Mouse (Mus musculus) MEL (cell line): ENCODE measurements around the gene Spata2. TPM values are rescaled to one million over a fixed set of nuclear protein-coding genes. Genes with fewer than 3 reads are reported as not detected.

ENCODE experiments used
- DNase-seq: peaks from one replicate; pipeline ENCODE4 v3.0.0; 2011; ENCODE audit warnings: low read depth, low spot score
- H3K27ac ChIP-seq: 2 replicates; pipeline ENCODE4 v1.5.1; 2012; ENCODE audit warnings: low read depth, mild to moderate bottlenecking, control low read depth, low read length, moderate library complexity; ENCODE audit not compliant: control insufficient read depth
- H3K27me3 ChIP-seq, 2 experiments: fragments of 150-350 bp in 1 of 2; sonication (generic) in 1 of 2; 2 replicates each; pipeline ENCODE4 v1.6.1; 2012; ENCODE audit warnings: low read length in 2 of 2, mild to moderate bottlenecking in 2 of 2, improper control_type of control experiment in 1 of 2, moderate library complexity in 1 of 2; ENCODE audit not compliant: insufficient read depth in 2 of 2, control insufficient read depth in 1 of 2
- H3K36me3 ChIP-seq, 2 experiments: 2 replicates each; pipeline ENCODE4 v1.6.1; 2012 to 2014; ENCODE audit warnings: low read length in 2 of 2, improper control_type of control experiment in 1 of 2, inconsistent platforms in 1 of 2, mild to moderate bottlenecking in 1 of 2; ENCODE audit not compliant: insufficient read depth in 2 of 2, control insufficient read depth in 1 of 2
- H3K4me1 ChIP-seq, 2 experiments: fragments of 150-350 bp in 1 of 2; sonication (generic) in 1 of 2; 2 replicates each; pipeline ENCODE4 v1.6.1; 2012; ENCODE audit warnings: low read length in 2 of 2, improper control_type of control experiment in 1 of 2, mild to moderate bottlenecking in 1 of 2; ENCODE audit not compliant: insufficient read depth in 2 of 2, control insufficient read depth in 1 of 2
- H3K4me3 ChIP-seq, 2 experiments: fragments of 150-350 bp in 1 of 2; sonication (generic) in 1 of 2; 2 replicates each; pipeline ENCODE4 v1.5.1; 2012; ENCODE audit warnings: low read depth in 2 of 2, low read length in 2 of 2, mild to moderate bottlenecking in 2 of 2, moderate library complexity in 2 of 2, control low read depth in 1 of 2, improper control_type of control experiment in 1 of 2; ENCODE audit not compliant: control insufficient read depth in 1 of 2, insufficient read depth in 1 of 2
- H3K79me2 ChIP-seq: 2 replicates; pipeline ENCODE4 v1.6.1; 2012; ENCODE audit warnings: mild to moderate bottlenecking, low read length, moderate library complexity; ENCODE audit not compliant: control insufficient read depth, poor library complexity, insufficient read depth
- H3K9ac ChIP-seq: 2 replicates; pipeline ENCODE4 v1.6.1; 2012; ENCODE audit warnings: low read depth, mild to moderate bottlenecking, control low read depth, low read length, moderate library complexity; ENCODE audit not compliant: control insufficient read depth, poor library complexity, severe bottlenecking
- H3K9me3 ChIP-seq: fragments of 150-350 bp; sonication (generic); replicated peaks from 2 replicates; pipeline ENCODE4 v1.6.1; 2012; ENCODE audit warnings: mild to moderate bottlenecking, low read length, improper control_type of control experiment, moderate library complexity; ENCODE audit not compliant: insufficient read depth
- BHLHE40 ChIP-seq: IDR thresholded peaks from 2 replicates; pipeline ENCODE4 v1.6.1; 2012; ENCODE audit warnings: low read depth, mild to moderate bottlenecking, inconsistent platforms, low read length, improper control_type of control experiment, borderline replicate concordance
- CHD1 ChIP-seq: IDR thresholded peaks from 2 replicates; pipeline ENCODE4 v1.6.1; 2012; ENCODE audit warnings: low read depth, mild to moderate bottlenecking, inconsistent platforms, low read length, improper control_type of control experiment
- E2F4 ChIP-seq: IDR thresholded peaks from 2 replicates; pipeline ENCODE4 v1.6.1; 2011; ENCODE audit warnings: low read depth, low read length, improper control_type of control experiment, borderline replicate concordance
- EP300 ChIP-seq, 2 experiments: IDR thresholded peaks; 2 replicates each; pipeline ENCODE4 v1.6.1; 2011; ENCODE audit warnings: improper control_type of control experiment in 2 of 2, low read length in 2 of 2, low read depth in 1 of 2, mild to moderate bottlenecking in 1 of 2
- HCFC1 ChIP-seq: IDR thresholded peaks from 2 replicates; pipeline ENCODE4 v1.6.1; 2012; ENCODE audit warnings: low read depth, mild to moderate bottlenecking, inconsistent platforms, low read length, improper control_type of control experiment, moderate library complexity
- MAFK ChIP-seq: IDR thresholded peaks from 2 replicates; pipeline ENCODE4 v1.6.1; 2011; ENCODE audit warnings: low read depth, mild to moderate bottlenecking, low read length, improper control_type of control experiment, borderline replicate concordance
- MAX ChIP-seq: IDR thresholded peaks from 2 replicates; pipeline ENCODE4 v1.6.1; 2011; ENCODE audit warnings: low read length, improper control_type of control experiment
- MXI1 ChIP-seq: IDR thresholded peaks from 2 replicates; pipeline ENCODE4 v1.6.1; 2011; ENCODE audit warnings: mild to moderate bottlenecking, low read depth, low read length, improper control_type of control experiment
- MYC ChIP-seq: IDR thresholded peaks from 2 replicates; pipeline ENCODE4 v1.6.1; 2011; ENCODE audit warnings: low read depth, mild to moderate bottlenecking, low read length, improper control_type of control experiment, moderate library complexity
- POLR2A ChIP-seq, 2 experiments: IDR thresholded peaks; 2 replicates each; pipeline ENCODE4 v1.6.1; 2011 to 2012; ENCODE audit warnings: low read length in 2 of 2, mild to moderate bottlenecking in 2 of 2, control low read depth in 1 of 2, improper control_type of control experiment in 1 of 2, low read depth in 1 of 2, moderate library complexity in 1 of 2; ENCODE audit not compliant: control insufficient read depth in 1 of 2, insufficient read depth in 1 of 2, poor library complexity in 1 of 2
- POLR2AphosphoS5 ChIP-seq: IDR thresholded peaks from 2 replicates; pipeline ENCODE4 v1.6.1; 2012; ENCODE audit warnings: low read depth, borderline replicate concordance, mild to moderate bottlenecking, inconsistent platforms, low read length, moderate library complexity, mixed read lengths
- RCOR1 ChIP-seq: IDR thresholded peaks from 2 replicates; pipeline ENCODE4 v1.6.1; 2012; ENCODE audit warnings: low read depth, mild to moderate bottlenecking, inconsistent platforms, low read length, improper control_type of control experiment
- SMC3 ChIP-seq: IDR thresholded peaks from 2 replicates; pipeline ENCODE4 v1.6.1; 2011; ENCODE audit warnings: low read depth, low read length, improper control_type of control experiment
- USF1 ChIP-seq: IDR thresholded peaks from 2 replicates; pipeline ENCODE4 v1.6.1; 2014; ENCODE audit warnings: low read depth, mild to moderate bottlenecking, inconsistent platforms, low read length, improper control_type of control experiment, moderate library complexity
- ZC3H11A ChIP-seq: IDR thresholded peaks from 2 replicates; pipeline ENCODE4 v1.6.1; 2012; ENCODE audit warnings: low read depth, mild to moderate bottlenecking, inconsistent platforms, low read length, improper control_type of control experiment
- polyA plus RNA-seq, 2 experiments: library from polyadenylated mRNA; stranded (reverse) in 1 of 2; unstranded in 1 of 2; fragments of >175 nt in 1 of 2; fragments of >200 nt in 1 of 2; gene quantifications; 2 replicates each; pipeline versions ENCODE4 v1.2.1 to v1.2.4; 2012; ENCODE audit warnings: low replicate concordance in 2 of 2, low read depth in 1 of 2; ENCODE audit not compliant: insufficient read length in 2 of 2, insufficient read depth in 1 of 2, missing spikeins in 1 of 2
- total RNA-seq: library from RNA; depleted of rRNA; stranded (reverse); fragments of 300-350 nt; gene quantifications from 2 replicates; pipeline ENCODE4 v1.2.3, GENCODE M21; 2012; rRNA removed

The Spata2 gene
- total and polyA plus RNA-seq, 3 experiments = 9.4 to 33.5 TPM; not detected in 1

DNA sequence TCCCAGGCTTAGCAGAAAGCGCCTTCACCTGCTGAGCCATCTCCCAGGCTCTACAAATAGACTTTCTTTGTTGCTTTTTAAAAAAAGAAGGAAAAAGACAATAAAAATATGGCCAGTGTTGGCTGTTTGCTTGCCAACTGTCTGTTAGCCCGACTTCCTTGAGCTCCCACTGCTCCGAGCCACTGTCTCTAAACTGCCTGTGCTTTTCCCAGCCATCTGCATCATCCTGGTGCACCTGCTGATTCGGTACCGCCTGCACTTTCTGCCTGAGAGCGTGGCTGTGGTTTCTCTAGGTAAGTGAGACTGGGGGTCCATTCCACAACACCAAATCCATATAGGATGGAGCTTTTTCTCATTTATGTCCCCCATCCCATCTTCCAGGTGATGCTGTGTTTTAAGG is 58.1 kb downstream of the Spata2 start:
- no peak overlapping the region for H3K9ac ChIP-seq
- no peak for DNase-seq
- H3K4me1 ChIP-seq = no peaks in the 10 kb centered on the region
- H3K4me3 ChIP-seq = no peak overlapping the region
- TF ChIP-seq SMC3 = no peak
- TF ChIP-seq POLR2AphosphoS5 = no peak
- TF ChIP-seq EP300 (IDR thresholded peaks at IDR 0.05; ENCODE audit: low read depth in 1 of 2, low read length in 2 of 2) = no peak
- no peak for TF ChIP-seq ZC3H11A
- TF ChIP-seq HCFC1 = no peak
- no peak for TF ChIP-seq E2F4
- TF ChIP-seq MAX = no peak
- TF ChIP-seq BHLHE40 = no peak
- no peak for TF ChIP-seq USF1
- no peak for TF ChIP-seq MYC
- no peak for TF ChIP-seq MXI1
- no peak for TF ChIP-seq CHD1
- no peak for TF ChIP-seq RCOR1
- no peak overlapping the region for H3K27ac ChIP-seq
- no peaks in the 10 kb centered on the region for H3K79me2 ChIP-seq
- H3K27me3 ChIP-seq = no peaks in the 10 kb centered on the region
- H3K36me3 ChIP-seq = peaks cover 2 to 18% of the 10 kb centered on the region in 2 experiments; a peak in 3 of 4 replicates
- H3K9me3 ChIP-seq = 0 out of 2 replicates have a peak, but pooled peaks cover 3% of the 10 kb centered on the region

DNA sequence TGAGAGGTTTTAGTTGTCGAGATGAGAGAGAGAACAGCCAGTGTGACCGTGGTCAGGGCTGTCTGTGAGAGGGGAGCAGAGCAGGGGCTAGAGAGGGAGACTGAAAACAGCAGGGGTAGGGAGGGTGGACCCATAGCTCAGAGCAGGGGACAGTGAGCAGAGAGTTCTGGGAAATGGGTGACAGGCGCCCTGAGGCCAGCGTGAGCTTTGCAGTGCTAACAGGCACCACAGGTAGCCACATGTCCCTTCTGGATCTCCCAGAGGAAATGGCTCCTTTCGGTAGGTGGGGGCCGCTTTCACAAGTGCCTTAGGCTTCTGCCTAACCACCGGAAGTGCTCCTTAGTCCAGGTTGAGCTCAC is 61.3 kb downstream of the Spata2 start:
- TF ChIP-seq POLR2A (IDR thresholded peaks at IDR 0.05; ENCODE audit: control insufficient read depth in 1 of 2, insufficient read depth in 1 of 2, low read depth in 1 of 2, low read length in 2 of 2, poor library complexity in 1 of 2) (peak in 1 of 2 experiments; percentile 21; a peak in 1 of 4 replicates), MAFK (no peak), RCOR1 (no peak)

More for the DNA sequence above, 61.3 kb downstream of the Spata2 start:
- H3K4me1 ChIP-seq = no peaks in the 10 kb centered on the region
- no peak overlapping the region for H3K27ac ChIP-seq
- H3K4me3 ChIP-seq = no peak overlapping the region
- H3K36me3 ChIP-seq = peaks cover 2 to 28% of the 10 kb centered on the region in 2 experiments; a peak in 3 of 4 replicates
- DNase-seq = no peak
- H3K9ac ChIP-seq = no peak overlapping the region
- H3K79me2 ChIP-seq = no peaks in the 10 kb centered on the region
- no peaks in the 10 kb centered on the region for H3K27me3 ChIP-seq
- H3K9me3 ChIP-seq = no peaks in the 10 kb centered on the region

Other genes starting within 250 kb of the Spata2 start
- gene B4galt5, start 143.7 kb downstream of the Spata2 start, total RNA-seq = 4.6 TPM in 2 replicates
- 10 to 100 TPM in 1 of 2 experiments, 1 to 10 TPM in 1; 6.5 to 34.4 TPM for gene B4galt5, start 143.7 kb downstream of the Spata2 start, polyA plus RNA-seq
- gene Slc9a8, start 71.2 kb downstream of the Spata2 start, total RNA-seq = 15.6 and 16.7 TPM in 2 replicates
- gene Slc9a8, start 71.2 kb downstream of the Spata2 start, polyA plus RNA-seq = 10 to 100 TPM in 1 of 2 experiments, not detected in 1; 25.8 TPM
- gene Rnf114, start 242 bp downstream of the Spata2 start, total RNA-seq = 39.5 and 44.0 TPM in 2 replicates
- 10 to 100 TPM in 1 of 2 experiments, not detected in 1; 49.2 TPM for gene Rnf114, start 242 bp downstream of the Spata2 start, polyA plus RNA-seq
- 0.19 and 0.20 TPM in 2 replicates for gene Snai1, start 45.3 kb upstream of the Spata2 start, total RNA-seq
- under 1 TPM in 1 of 2 experiments, not detected in 1; 0.74 TPM for gene Snai1, start 45.3 kb upstream of the Spata2 start, polyA plus RNA-seq
- 156 and 164 TPM in 2 replicates for gene Ube2v1, start 139.2 kb upstream of the Spata2 start, total RNA-seq
- 100 to 1,000 TPM in 1 of 2 experiments, not detected in 1; 343 TPM for gene Ube2v1, start 139.2 kb upstream of the Spata2 start, polyA plus RNA-seq
- 5.2 and 8.1 TPM in 2 replicates for gene Gm20431, start 168.6 kb upstream of the Spata2 start, total RNA-seq
- 1 to 10 TPM in 1 of 2 experiments, not detected in 1; 5.9 TPM for gene Gm20431, start 168.6 kb upstream of the Spata2 start, polyA plus RNA-seq
- gene Cebpb, start 196.0 kb upstream of the Spata2 start, total RNA-seq = 9.9 and 20.8 TPM in 2 replicates
- 10 to 100 TPM in 1 of 2 experiments, not detected in 1; 10.7 TPM for gene Cebpb, start 196.0 kb upstream of the Spata2 start, polyA plus RNA-seq
- 18.2 and 21.7 TPM in 2 replicates for gene Tmem189, start 196.9 kb upstream of the Spata2 start, total RNA-seq
- 10 to 100 TPM in 1 of 2 experiments, not detected in 1; 46.5 TPM for gene Tmem189, start 196.9 kb upstream of the Spata2 start, polyA plus RNA-seq